Mouse (Mus musculus): ENCODE measurements around the gene Lrrc73.

DNA sequence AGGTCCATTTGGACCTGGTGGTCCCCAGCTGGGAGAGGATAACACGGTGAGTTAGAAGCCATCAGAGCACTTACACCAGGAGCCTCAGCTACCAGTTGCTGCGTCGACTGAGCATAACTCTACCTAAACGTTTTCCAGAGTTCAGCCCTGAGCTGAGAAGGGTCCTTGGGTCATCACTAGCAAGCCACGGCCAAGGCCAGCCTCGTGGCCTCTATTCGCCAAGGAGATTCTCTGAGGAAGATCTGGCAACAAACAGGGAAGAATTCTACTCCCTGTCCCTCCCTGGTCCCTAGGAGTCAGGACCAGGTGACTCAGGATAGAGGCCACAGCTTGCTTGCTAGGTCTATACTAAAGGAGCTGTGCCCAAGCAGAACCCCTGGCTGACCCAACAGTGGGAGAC is 14.2 kb downstream of the Lrrc73 start:
- TF ChIP-seq CTCF (IDR thresholded peaks at IDR 0.05; ENCODE audit: borderline replicate concordance, extremely low read depth, insufficient read depth, insufficient read length) (no peak), POLR2A (IDR thresholded peaks at IDR 0.05; ENCODE audit: borderline replicate concordance, extremely low read depth, insufficient read depth, insufficient read length, poor library complexity, severe bottlenecking) (no peak)

Data from brain, embryonic 14.5 days (tissue).